Mouse (Mus musculus): ENCODE data around the gene Btg1. TPM values are rescaled to one million over a fixed set of nuclear protein-coding genes. Genes with fewer than 3 reads are reported as not detected.

The Btg1 gene
- 63.6 and 69.2 TPM in 2 replicates for polyA plus RNA-seq (2012; rRNA removed)

DNA sequence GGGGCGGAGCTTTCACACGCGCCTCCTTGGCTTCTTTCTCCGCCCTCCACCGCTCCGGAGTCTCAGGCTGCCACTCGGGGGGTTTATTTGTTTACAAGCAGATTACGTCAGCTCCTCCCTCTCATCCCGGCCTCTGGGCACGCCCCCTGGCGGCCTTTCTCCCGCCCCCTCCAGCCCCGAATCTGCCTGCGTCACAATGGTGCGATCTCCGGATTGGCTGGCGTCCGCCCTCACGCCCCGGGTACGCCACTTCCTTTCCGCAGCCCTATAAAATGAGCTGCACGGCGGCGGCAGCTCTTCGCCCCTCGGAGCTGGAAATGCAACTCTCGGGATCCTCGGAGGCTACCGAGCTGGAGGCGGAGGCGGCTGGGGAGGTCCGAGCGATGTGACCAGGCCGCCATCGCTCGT, at the start of gene Btg1:
Gene Btg1, plus strand, starts transcription at position 298 of the 408 bp plus-strand sequence.
- peak; percentile 96 for DNase-seq (ENCODE audit: low read depth, low spot score)
- WGBS: under 1% methylated on average over 37 of the region's 37 CpGs

DNA sequence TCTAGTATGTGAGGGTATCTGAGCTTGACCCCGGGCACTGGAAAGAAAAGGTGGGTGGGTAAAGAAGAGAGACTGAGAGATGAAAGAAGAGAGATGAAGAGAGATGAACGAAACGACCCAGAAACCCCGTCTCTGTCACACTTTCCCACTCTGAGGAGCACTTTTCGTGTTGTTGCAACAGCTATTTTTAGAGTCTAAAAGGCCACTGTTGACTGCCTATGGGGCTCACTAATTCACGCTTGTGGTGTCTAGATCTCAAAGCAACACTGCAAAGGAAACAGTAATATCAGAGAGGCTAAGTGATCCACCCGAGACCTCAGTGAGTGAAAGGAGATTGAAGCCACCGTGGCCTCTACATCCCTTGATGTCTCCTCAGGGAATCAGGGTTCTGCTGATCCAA, 47.3 kb upstream of the Btg1 start:
- DNase-seq (ENCODE audit: low read depth, low spot score): no peak
- 86% methylated on average over 8 of the region's 8 CpGs for WGBS

DNA sequence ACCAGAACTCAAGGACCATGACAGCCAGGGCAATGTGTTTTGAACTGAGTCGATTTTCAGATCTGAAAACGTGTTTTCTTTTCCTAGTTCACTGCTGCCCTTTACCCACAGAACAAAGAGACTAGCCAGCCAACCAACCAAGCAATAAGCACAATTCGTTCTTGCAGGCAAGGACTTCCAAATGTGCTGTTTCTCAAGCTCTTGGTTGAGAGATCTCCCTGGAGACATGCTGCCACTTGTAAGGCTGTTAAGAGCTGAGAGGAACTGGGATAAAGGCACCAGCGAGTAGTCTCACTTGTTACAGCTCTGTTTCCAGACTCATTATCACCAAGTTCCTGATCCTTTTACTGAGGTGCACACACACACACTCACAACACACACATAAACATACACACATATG, 45.6 kb upstream of the Btg1 start:
- 67% methylated on average over 4 of the region's 4 CpGs for WGBS
- DNase-seq (ENCODE audit: low read depth, low spot score): no peak

DNA sequence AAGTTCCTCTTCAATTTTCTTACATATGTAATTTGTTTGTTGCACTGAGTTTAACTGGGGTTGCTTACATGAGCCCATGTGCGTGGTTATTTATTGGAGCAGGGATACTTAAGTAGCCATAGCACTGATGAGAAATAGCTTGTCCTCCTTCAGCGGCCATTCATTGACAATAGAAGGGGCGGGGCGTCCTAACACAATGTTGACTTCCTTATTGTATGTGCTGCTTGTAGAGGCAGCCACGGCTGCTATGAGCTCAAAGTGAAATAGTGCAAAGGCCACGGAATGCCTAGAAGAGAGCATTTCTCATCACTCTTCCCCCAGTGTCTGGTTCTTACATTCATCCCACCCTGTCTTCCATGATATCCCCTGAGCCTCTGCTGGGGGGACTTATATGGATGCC, 42.0 kb upstream of the Btg1 start:
- peak; percentile 66 for DNase-seq (ENCODE audit: low read depth, low spot score)
- 29% methylated on average over 6 of the region's 6 CpGs for WGBS

DNA sequence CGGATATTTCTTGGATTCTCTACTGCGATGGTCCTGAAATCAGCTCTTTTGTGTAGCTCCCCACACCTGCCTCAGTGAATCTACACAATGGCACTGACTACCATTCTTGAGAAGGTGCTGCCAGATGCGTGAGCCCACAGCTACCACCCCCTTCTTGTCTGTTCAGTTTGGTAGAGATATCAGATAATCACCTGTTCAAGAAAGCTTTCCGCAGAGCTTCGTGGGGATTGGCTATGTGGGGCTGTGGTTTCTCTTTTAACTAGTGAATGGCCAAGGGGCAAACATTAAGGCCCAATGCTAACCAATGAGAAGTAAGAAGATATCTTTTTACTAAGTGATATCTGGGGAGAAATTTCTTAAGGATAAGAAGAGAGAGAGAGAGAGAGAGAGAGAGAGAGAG, 41.5 kb upstream of the Btg1 start:
- no peak for DNase-seq (ENCODE audit: low read depth, low spot score)
- 59% methylated on average over 5 of the region's 5 CpGs for WGBS

DNA sequence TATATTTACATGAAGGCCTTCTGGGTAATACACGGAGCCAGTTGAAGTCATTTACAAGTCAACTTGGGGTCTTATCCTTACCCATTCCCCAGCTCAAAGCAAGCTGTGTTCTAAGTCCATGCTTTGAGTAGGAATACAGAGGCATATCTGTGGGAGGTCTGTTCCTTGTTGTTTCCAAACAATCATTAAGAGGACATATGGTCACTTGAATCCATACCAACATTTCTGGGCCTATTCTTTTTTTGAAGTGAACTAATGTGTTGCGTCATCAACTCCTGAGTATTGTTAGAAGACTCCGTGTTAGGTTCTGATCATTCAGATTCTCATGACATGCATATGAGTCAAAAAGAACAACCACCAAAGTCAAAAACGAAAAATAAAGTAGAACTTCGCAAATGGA, 37.9 kb upstream of the Btg1 start:
- DNase-seq (ENCODE audit: low read depth, low spot score): no peak
- WGBS: 86% methylated on average over 5 of the region's 5 CpGs

DNA sequence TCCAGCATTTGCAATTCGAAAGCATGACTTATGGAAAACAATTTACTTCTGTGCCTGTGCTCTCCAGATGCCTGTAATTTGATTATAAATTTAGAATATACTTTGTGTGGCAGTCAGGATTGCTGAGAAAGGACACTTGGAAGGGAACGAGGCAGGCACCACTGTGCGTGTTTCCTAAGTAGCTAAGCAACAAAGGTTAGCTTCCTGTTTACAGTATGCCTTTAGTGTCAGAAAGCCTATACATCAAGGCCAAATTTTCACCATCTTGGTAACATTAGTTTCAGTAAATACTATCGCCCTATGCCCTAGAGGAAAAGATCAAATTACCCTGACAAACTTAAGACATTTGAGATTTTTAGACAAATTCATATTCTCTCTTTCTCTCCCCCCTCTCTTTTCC, 37.4 kb upstream of the Btg1 start:
- 74% methylated on average over 4 of the region's 4 CpGs for WGBS
- DNase-seq (ENCODE audit: low read depth, low spot score): no peak

DNA sequence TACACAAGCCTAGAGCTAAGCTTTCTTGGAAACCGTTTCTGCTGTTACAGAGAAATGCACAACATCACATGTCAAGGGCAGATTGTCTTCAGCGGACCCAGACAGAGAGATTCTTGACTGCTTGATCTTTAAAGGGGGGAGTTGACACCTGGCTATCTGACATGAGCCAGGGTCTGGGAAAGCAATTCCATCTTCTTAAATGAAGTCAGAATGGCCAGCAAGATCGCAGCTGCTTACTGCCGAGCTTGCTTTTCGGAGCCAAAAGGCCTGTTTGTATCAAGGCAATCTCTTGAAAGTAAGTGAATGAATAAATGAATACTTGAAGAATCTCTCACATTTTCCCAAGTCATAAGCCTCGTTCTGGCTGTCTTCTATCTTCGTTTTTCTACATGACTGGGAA, 36.6 kb upstream of the Btg1 start:
- no peak for DNase-seq (ENCODE audit: low read depth, low spot score)
- whole genome bisulfite sequencing: 92% methylated on average over 7 of the region's 7 CpGs

DNA sequence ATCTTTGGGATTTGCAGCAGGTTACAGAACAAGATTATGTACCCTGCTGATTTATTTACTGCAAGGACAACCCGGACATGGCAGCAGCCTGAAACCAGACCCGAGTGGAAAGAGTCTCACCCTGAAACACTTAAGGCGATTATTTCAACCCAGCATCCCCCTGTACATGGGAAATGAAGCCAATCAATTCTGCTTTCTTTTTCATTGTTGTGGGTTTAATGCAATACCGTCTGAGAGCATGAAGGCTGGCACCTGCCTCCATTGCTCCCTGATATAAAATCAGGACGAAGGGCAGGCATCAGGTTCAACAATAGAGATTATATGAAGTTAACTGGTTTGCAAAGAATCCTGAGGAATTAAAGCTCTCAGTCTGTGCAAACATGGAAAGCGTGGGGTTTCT, 35.6 kb upstream of the Btg1 start:
- no peak for DNase-seq (ENCODE audit: low read depth, low spot score)

DNA sequence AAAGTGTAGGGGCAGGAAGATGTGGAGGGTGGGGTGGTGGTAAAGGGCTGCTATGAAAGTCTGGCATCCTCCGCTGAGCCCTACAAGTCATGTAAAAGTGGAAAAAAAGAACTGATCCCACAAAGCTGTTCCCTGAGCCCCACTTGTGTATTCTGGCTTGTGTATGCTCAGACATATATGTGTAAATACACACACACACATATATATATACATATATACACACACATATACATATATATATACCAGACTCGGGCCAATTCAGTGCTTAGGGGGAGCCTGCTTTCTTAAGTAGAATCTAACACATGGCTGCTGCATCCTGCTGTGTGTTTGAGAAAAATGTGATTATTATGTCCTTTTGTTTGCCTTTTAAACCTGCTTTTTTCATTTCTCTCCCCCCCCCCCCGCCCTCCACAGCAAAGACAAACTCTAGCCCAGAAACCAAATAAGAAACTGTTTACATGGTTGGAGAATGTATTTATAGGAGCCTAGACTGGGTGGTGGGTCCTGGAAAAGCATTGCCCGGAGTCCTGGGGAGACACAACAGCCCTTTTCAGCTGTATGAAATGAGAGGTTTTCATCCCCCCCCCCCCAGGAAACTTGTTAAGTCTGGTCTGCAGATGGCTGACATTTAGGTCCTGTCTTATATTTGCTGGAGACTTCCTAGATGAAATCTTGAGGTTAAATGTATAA, 30.5 kb upstream of the Btg1 start:
- WGBS: 64% methylated on average over 4 of the region's 4 CpGs
- DNase-seq (ENCODE audit: low read depth, low spot score): no peak

More for the DNA sequence above, 35.6 kb upstream of the Btg1 start:
- 76% methylated on average over 6 of the region's 6 CpGs for WGBS

DNA sequence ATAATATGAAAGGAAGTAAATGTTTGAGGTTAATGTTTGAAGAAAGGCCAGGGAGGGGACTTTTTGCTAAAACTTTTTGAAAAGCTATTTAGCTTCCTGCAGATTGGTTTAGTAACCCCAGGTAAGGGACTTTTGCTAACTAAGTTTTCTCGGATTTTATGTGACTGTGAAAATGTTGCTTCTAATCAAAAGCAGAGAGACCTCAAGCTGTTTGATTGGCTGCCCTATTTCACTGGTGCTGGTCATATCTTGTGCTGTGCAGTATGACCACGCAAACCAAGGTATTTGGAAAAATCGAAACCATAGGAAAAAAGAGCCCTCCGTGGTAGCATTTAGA, 30.0 kb upstream of the Btg1 start:
- WGBS: 77% methylated on average over 4 of the region's 4 CpGs
- no peak for DNase-seq (ENCODE audit: low read depth, low spot score)

DNA sequence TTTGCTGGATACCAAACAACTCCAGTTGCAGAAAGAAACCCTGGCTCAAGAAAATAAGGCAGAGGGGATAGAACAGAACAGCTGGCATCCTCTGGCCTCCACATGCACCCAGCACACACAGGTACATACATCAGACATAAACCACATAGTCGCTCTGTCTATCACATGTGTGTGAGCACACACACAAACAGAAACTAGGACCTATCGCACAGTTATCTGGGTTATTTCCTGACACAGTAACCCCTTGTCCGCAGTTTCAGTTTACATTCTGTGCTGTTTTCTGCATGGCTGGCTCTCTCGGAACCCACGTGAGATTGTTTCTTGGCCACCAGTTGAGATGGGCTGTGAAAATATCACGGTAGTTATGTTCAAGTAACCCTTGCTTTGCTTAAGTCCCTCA, 28.6 kb upstream of the Btg1 start:
- 82% methylated on average over 6 of the region's 6 CpGs for WGBS
- DNase-seq (ENCODE audit: low read depth, low spot score): no peak

DNA sequence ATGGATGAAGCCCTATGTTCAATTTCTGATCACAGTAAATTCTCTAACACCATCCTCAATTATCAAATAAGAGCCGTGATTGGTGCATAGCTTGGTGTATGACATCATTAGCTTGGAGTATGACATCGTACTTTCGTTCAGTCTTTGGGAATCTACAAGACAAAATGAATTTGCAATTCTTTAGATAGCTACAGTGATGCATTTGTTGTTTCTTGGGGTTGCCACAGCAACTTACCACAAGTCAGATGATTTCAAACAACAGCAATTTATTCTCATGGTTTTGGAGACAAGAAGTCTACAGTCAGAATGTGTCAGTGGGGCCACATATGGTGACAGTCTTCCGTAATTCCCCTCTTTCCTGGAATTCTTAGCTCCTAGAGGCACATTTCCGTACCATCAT, 27.0 kb upstream of the Btg1 start:
- no peak for DNase-seq (ENCODE audit: low read depth, low spot score)
- 90% methylated on average over 5 of the region's 5 CpGs for WGBS

DNA sequence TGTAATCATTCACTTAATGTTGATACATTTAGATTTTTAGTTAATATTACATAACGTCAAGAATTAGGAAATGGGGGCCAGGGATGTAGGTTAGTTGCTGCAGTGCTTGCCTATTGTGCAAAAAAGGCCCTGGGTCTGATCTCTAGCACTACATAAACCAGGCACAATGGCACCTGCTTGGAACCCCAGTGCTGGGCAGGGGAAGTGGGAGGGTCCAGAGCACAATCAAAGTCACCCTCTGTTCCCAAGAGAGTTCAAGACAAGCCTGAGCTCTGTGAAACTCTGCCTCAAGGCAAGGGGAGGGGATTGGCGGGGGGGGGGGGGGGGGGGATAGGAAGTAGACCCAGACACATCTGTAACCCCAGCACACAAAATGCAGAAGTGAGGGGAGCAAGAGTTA, 24.7 kb upstream of the Btg1 start:
- DNase-seq (ENCODE audit: low read depth, low spot score): no peak
- WGBS: 59% methylated on average over 2 of the region's 2 CpGs

DNA sequence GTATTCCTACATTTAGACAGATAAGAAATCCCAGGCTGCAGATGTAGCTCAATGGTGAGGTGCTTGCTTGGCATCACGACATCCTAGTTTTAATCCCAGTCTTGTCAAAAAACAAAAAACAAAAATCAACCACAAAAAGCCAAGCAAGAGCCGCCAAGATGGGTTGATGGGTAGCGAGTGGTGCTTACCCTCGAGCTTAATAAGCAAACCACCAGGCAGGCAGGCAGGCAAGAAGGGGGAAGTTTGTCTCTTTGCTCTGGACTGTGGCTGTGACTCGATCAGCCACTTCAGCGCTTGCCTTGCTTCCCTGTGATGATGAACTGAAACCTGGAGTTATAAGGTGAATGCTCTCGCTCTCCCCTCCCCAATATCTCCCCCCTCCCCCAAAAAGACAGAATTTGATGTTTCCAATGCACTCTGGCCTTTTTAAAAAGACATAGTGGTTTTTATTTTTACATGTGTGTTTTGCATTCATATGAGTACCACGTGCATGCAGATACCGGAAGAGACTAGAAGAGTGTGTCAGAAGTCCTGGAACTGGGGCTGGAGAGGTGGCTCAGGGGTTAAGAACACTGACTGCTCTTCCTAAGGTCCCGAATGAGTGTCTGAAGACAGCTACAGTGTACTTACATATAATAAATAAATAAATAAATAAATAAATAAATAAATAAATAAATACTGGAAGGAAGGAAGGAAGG, 21.2 kb upstream of the Btg1 start:
- no peak for DNase-seq (ENCODE audit: low read depth, low spot score)
- 86% methylated on average over 10 of the region's 10 CpGs for WGBS

DNA sequence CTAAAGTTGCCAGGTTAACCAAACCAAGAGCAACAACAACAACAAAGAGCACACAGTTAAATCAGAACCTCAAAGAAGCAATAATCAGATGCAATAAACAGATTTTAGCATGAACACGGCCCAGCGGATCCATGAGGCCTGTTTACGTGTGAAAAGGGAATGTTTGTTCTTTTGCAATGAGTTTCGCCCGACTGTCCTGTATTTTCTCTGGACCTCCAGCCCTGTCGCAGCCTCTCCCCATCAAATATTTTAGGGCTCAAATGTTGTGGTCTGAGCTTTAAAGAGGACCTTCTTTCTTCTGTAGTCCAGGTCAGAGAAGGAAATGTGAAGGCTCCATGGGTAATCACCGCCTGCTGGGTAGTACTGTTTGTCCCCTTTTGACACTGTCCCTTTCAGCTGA, 20.4 kb upstream of the Btg1 start:
- no peak for DNase-seq (ENCODE audit: low read depth, low spot score)
- 89% methylated on average over 7 of the region's 7 CpGs for WGBS

DNA sequence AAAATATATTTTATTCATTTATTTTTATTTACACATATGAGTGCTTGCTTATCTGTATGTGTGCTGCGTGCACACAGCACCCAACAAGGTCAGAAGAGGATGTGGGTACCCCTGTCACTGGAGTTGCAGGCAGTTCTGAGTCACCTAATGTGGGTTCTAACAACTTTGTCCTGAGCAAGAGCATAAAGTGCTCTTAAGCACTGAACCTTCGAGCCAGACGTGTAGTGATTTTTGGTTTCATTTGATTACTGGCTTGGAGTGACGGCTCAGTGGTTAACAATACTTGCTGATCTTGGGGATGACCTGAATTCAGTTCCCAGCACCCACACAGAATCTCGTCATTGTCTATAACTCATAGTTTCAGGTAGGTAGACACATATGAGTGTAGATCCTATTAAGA, 17.2 kb upstream of the Btg1 start:
- 91% methylated on average over 5 of the region's 5 CpGs for WGBS
- no peak for DNase-seq (ENCODE audit: low read depth, low spot score)

DNA sequence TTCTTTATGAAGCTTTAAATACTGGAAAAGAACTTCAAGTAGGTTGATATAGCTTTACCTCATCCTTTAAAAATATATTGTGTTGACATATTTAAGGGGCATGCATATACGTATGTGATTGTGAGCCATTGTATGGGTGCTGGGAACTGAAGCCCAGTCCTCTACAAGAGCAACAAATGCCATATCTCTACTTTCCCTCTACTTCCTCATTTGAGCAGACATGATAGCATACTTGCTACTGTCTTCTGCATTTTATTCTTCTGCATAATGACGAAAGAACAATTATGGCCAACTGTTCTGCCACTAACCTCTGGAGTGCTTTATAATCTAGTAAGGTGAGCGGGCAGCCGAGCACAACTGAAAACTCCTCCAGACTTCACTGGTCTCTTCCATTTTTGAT, 15.1 kb upstream of the Btg1 start:
- no peak for DNase-seq (ENCODE audit: low read depth, low spot score)
- 96% methylated on average over 4 of the region's 4 CpGs for WGBS

DNA sequence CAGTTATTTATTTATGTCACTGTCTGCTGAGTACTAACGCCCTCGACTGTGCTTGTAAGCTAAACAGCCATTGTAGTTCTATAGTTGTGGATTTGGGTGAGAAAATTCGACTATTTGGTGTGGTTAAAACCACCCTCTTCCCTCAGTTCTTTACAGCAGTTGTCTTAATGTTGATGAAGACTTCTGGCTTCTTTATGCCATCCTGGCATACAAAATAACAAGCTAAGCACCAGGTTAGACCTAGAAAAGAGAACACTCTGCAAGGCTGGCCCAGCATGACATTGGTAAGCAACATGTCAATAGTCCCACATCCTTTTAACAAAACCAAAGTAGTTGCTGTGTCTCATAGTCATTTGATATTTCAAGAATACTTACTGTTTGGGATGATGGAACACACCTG, 14.5 kb upstream of the Btg1 start:
- 66% methylated on average over 3 of the region's 3 CpGs for WGBS
- DNase-seq (ENCODE audit: low read depth, low spot score): no peak

DNA sequence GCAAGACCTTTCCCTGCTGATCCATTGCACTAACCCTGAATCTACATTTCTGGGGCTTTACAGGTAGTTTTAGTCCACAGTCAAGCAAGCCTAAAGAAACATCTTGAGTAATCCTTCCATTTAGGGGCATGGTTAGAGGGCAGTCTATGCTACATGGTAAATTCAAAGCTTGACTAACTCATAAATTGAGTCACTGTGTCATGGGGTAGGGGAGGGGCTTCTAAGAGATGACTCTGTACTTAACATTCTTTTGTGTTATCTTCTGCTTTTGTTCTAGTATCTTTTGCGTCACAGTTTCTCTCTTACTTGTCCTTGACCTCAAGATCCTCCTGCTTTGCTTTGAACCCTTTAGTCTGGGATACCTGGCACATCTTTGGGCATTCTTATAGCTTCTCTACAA, 11.6 kb upstream of the Btg1 start:
- DNase-seq (ENCODE audit: low read depth, low spot score): no peak
- 94% methylated on average over 1 of the region's 1 CpGs for WGBS

DNA sequence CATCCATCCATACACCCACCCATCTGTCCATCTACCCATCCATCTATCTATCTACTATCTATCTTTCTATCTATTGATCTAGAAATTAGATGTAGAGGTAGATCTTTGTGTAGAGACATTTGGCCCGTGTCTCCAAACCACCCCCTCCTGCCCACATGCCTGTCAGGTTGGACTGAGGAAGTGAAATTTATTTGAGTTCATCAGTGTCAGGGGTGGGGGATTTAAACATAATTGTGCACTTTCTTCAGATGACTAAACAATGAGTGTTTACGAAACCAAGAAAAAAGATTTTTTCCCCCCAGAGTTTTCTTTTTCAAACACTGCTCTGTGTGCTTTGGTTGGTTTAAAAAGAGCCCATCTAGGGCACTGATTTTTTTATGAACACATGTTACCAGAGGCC, 10.9 kb upstream of the Btg1 start:
- WGBS: 81% methylated on average over 2 of the region's 2 CpGs
- no peak for DNase-seq (ENCODE audit: low read depth, low spot score)

Measured in large intestine, adult 2 months (tissue).